Mouse (Mus musculus) thymus, adult 18-20 months (tissue): ENCODE data around the gene Hrasls5.

Experiments used
- DNase-seq, 2 experiments: peaks; one replicate each; pipeline ENCODE4 v3.0.0; 2022; ENCODE audit warnings: mixed read lengths in 2 of 2

Hrasls5 gene

GRCm38 (mm10) chr19:7611942-7612757 lies at the start of gene Hrasls5:
Gene Hrasls5 (plus strand): TSS chr19:7612541.
- DNase-seq = no peak

- DNase-seq = no peak
Measured at GRCm38 (mm10) chr19:7562601-7563129, 49.7 kb upstream of the Hrasls5 start.

GRCm38 (mm10) chr19:7563676-7564075 lies 48.7 kb upstream of the Hrasls5 start:
- no peak for DNase-seq

- no peak for DNase-seq
Measured at GRCm38 (mm10) chr19:7564457-7564856, 47.9 kb upstream of the Hrasls5 start.

GRCm38 (mm10) chr19:7566826-7567225 lies 45.5 kb upstream of the Hrasls5 start:
- no peak for DNase-seq

- no peak for DNase-seq
Measured at GRCm38 (mm10) chr19:7568364-7568763, 44.0 kb upstream of the Hrasls5 start.

GRCm38 (mm10) chr19:7569650-7570049 lies 42.7 kb upstream of the Hrasls5 start:
- DNase-seq = no peak

- DNase-seq = no peak
Measured at GRCm38 (mm10) chr19:7576180-7576579, 36.2 kb upstream of the Hrasls5 start.

GRCm38 (mm10) chr19:7577710-7578109 lies 34.6 kb upstream of the Hrasls5 start:
- DNase-seq = no peak

GRCm38 (mm10) chr19:7581042-7581441 lies 31.3 kb upstream of the Hrasls5 start:
- DNase-seq = no peak

GRCm38 (mm10) chr19:7583101-7583500 lies 29.2 kb upstream of the Hrasls5 start:
- no peak for DNase-seq

- DNase-seq = no peak
Measured at GRCm38 (mm10) chr19:7583599-7583998, 28.7 kb upstream of the Hrasls5 start.

GRCm38 (mm10) chr19:7585279-7585678 lies 27.1 kb upstream of the Hrasls5 start:
- no peak for DNase-seq

GRCm38 (mm10) chr19:7585764-7586163 lies 26.6 kb upstream of the Hrasls5 start:
- DNase-seq = no peak

GRCm38 (mm10) chr19:7590795-7591194 lies 21.5 kb upstream of the Hrasls5 start:
- DNase-seq = no peak

GRCm38 (mm10) chr19:7592018-7592417 lies 20.3 kb upstream of the Hrasls5 start:
- DNase-seq = no peak

- DNase-seq = no peak
Measured at GRCm38 (mm10) chr19:7595534-7595933, 16.8 kb upstream of the Hrasls5 start.

GRCm38 (mm10) chr19:7598481-7598880 lies 13.9 kb upstream of the Hrasls5 start:
- DNase-seq = no peak

- no peak for DNase-seq
Measured at GRCm38 (mm10) chr19:7601551-7601950, 10.8 kb upstream of the Hrasls5 start.

- no peak for DNase-seq
Measured at GRCm38 (mm10) chr19:7604107-7604506, 8.2 kb upstream of the Hrasls5 start.

- DNase-seq = no peak
Measured at GRCm38 (mm10) chr19:7605013-7605412, 7.3 kb upstream of the Hrasls5 start.

- no peak for DNase-seq
Measured at GRCm38 (mm10) chr19:7605930-7606783, 6.2 kb upstream of the Hrasls5 start.
